Mouse (Mus musculus) lung, postnatal 36 days (tissue): ENCODE measurements at regions not wholly inside any gene's neighbourhood (a gene's known extent, or its start where the extent isn't known, plus 50 kb on each side); places are given as distances from the start of the nearest gene placed in this dataset.
A peak's percentile ranks its signal among the peaks of the same experiment; 100 is the strongest.

Experiments used
- DNase-seq: peaks from one replicate; pipeline ENCODE4 v3.0.0; 2022; ENCODE audit warnings: mixed read lengths

- no peak for DNase-seq
Measured at GRCm38 (mm10) chr1:23629366-23629765, 132.2 kb upstream of the B3gat2 start.

- DNase-seq: no peak
Measured at GRCm38 (mm10) chr1:23645093-23645492, 116.5 kb upstream of the B3gat2 start.

- no peak for DNase-seq
Measured at GRCm38 (mm10) chr1:23648875-23649506, 112.6 kb upstream of the B3gat2 start.

GRCm38 (mm10) chr1:23649886-23650285 is 111.7 kb upstream of the B3gat2 start:
- DNase-seq: no peak

- no peak for DNase-seq
Measured at GRCm38 (mm10) chr1:23653628-23654027, 107.9 kb upstream of the B3gat2 start.

GRCm38 (mm10) chr1:23655768-23656167 is 105.8 kb upstream of the B3gat2 start:
- no peak for DNase-seq

GRCm38 (mm10) chr1:23656302-23656701 is 105.3 kb upstream of the B3gat2 start:
- DNase-seq: no peak

- no peak for DNase-seq
Measured at GRCm38 (mm10) chr1:23656718-23657117, 104.8 kb upstream of the B3gat2 start.

- DNase-seq: no peak
Measured at GRCm38 (mm10) chr1:23670514-23670913, 91.0 kb upstream of the B3gat2 start.

GRCm38 (mm10) chr1:23674357-23674756 is 87.2 kb upstream of the B3gat2 start:
- no peak for DNase-seq

GRCm38 (mm10) chr1:23676301-23676700 is 85.3 kb upstream of the B3gat2 start:
- no peak for DNase-seq

- no peak for DNase-seq
Measured at GRCm38 (mm10) chr1:23689398-23689797, 72.2 kb upstream of the B3gat2 start.

GRCm38 (mm10) chr1:23705489-23705888 is 56.1 kb upstream of the B3gat2 start:
- DNase-seq: peak; percentile 59

GRCm38 (mm10) chr1:23706450-23706849 is 55.1 kb upstream of the B3gat2 start:
- DNase-seq: no peak
